Mouse (Mus musculus): ENCODE measurements around the gene Hnrnpul1. TPM values are rescaled to one million over a fixed set of nuclear protein-coding genes. Genes with fewer than 3 reads are reported as not detected.

The Hnrnpul1 gene
- polyA plus RNA-seq, 1 experiment = 84.0 TPM

- peaks cover 91% of the 10 kb centered on the region for H3K36me3 ChIP-seq (ENCODE audit: control insufficient read depth, insufficient read depth)
- peaks cover 16% of the 10 kb centered on the region for H3K79me2 ChIP-seq (ENCODE audit: control insufficient read depth, insufficient read depth)
- no peak for TF ChIP-seq MAX (IDR thresholded peaks at IDR 0.05)
- no peak for TF ChIP-seq USF1 (IDR thresholded peaks at IDR 0.05; ENCODE audit: low read depth)
- no peak for TF ChIP-seq MYOG (IDR thresholded peaks at IDR 0.05; ENCODE audit: control insufficient read depth, extremely low read depth, insufficient read length)
- no peak for TF ChIP-seq MYOD1 (IDR thresholded peaks at IDR 0.05; ENCODE audit: control insufficient read depth, insufficient read length, low read depth)
- TF ChIP-seq FOSL1 (IDR thresholded peaks at IDR 0.05; ENCODE audit: insufficient read depth, low read length, poor library complexity, severe bottlenecking) = no peak
- TF ChIP-seq CTCF (IDR thresholded peaks at IDR 0.05; ENCODE audit: control insufficient read depth, insufficient read depth, insufficient read length) = no peak
- no peak for TF ChIP-seq CEBPB (IDR thresholded peaks at IDR 0.05; ENCODE audit: low read depth)
- H3ac ChIP-seq (ENCODE audit: control insufficient read depth, insufficient read length, low read depth) = no peak overlapping the region
- no peaks in the 10 kb centered on the region for H3K79me3 ChIP-seq (ENCODE audit: low read depth)
- no peaks in the 10 kb centered on the region for H3K27me3 ChIP-seq (ENCODE audit: control insufficient read depth, insufficient read depth, insufficient read length)
- H3K4me3 ChIP-seq (ENCODE audit: insufficient read depth, poor library complexity, severe bottlenecking) = no peak overlapping the region
These were observed 17.6 kb downstream of the Hnrnpul1 start for GRCm38 (mm10) chr7:25736920-25737319.

GRCm38 (mm10) chr7:25734991-25735390 is 19.6 kb downstream of the Hnrnpul1 start:
- Histone ChIP-seq H3K36me3 (ENCODE audit: control insufficient read depth, insufficient read depth) (peaks cover 94% of the 10 kb centered on the region), H3K4me3 (ENCODE audit: insufficient read depth, poor library complexity, severe bottlenecking) (no peak overlapping the region)
- no peak for TF ChIP-seq MYOD1 (IDR thresholded peaks at IDR 0.05; ENCODE audit: control insufficient read depth, insufficient read length, low read depth)
- no peak for TF ChIP-seq FOSL1 (IDR thresholded peaks at IDR 0.05; ENCODE audit: insufficient read depth, low read length, poor library complexity, severe bottlenecking)
- no peak for TF ChIP-seq CEBPB (IDR thresholded peaks at IDR 0.05; ENCODE audit: low read depth)
- TF ChIP-seq MAX (IDR thresholded peaks at IDR 0.05) = no peak
- no peak for TF ChIP-seq CTCF (IDR thresholded peaks at IDR 0.05; ENCODE audit: control insufficient read depth, insufficient read depth, insufficient read length)
- TF ChIP-seq USF1 (IDR thresholded peaks at IDR 0.05; ENCODE audit: low read depth) = no peak
- TF ChIP-seq MYOG (IDR thresholded peaks at IDR 0.05; ENCODE audit: control insufficient read depth, extremely low read depth, insufficient read length) = no peak

GRCm38 (mm10) chr7:25731294-25732055 is 23.1 kb downstream of the Hnrnpul1 start:
- Histone ChIP-seq H3K27me3 (ENCODE audit: control insufficient read depth, insufficient read depth, insufficient read length) (no peaks in the 10 kb centered on the region), H3K36me3 (ENCODE audit: control insufficient read depth, insufficient read depth) (peaks cover 92% of the 10 kb centered on the region), H3K4me3 (ENCODE audit: insufficient read depth, poor library complexity, severe bottlenecking) (no peak overlapping the region), H3K79me2 (ENCODE audit: control insufficient read depth, insufficient read depth) (no peaks in the 10 kb centered on the region), H3K79me3 (ENCODE audit: low read depth) (no peaks in the 10 kb centered on the region), H3ac (ENCODE audit: control insufficient read depth, insufficient read length, low read depth) (no peak overlapping the region)
- TF ChIP-seq MYOG (IDR thresholded peaks at IDR 0.05; ENCODE audit: control insufficient read depth, extremely low read depth, insufficient read length) (no peak), CTCF (IDR thresholded peaks at IDR 0.05; ENCODE audit: control insufficient read depth, insufficient read depth, insufficient read length) (no peak), MAX (IDR thresholded peaks at IDR 0.05) (no peak), FOSL1 (IDR thresholded peaks at IDR 0.05; ENCODE audit: insufficient read depth, low read length, poor library complexity, severe bottlenecking) (no peak), MYOD1 (IDR thresholded peaks at IDR 0.05; ENCODE audit: control insufficient read depth, insufficient read length, low read depth) (no peak), CEBPB (IDR thresholded peaks at IDR 0.05; ENCODE audit: low read depth) (no peak)

More at GRCm38 (mm10) chr7:25734991-25735390, 19.6 kb downstream of the Hnrnpul1 start:
- Histone ChIP-seq H3ac (ENCODE audit: control insufficient read depth, insufficient read length, low read depth) (no peak overlapping the region), H3K79me3 (ENCODE audit: low read depth) (no peaks in the 10 kb centered on the region), H3K27me3 (ENCODE audit: control insufficient read depth, insufficient read depth, insufficient read length) (no peaks in the 10 kb centered on the region), H3K79me2 (ENCODE audit: control insufficient read depth, insufficient read depth) (peaks cover 16% of the 10 kb centered on the region)

- H3K27me3 ChIP-seq (ENCODE audit: control insufficient read depth, insufficient read depth, insufficient read length) = no peaks in the 10 kb centered on the region
- peaks cover 87% of the 10 kb centered on the region for H3K36me3 ChIP-seq (ENCODE audit: control insufficient read depth, insufficient read depth)
- no peak overlapping the region for H3K4me3 ChIP-seq (ENCODE audit: insufficient read depth, poor library complexity, severe bottlenecking)
- TF ChIP-seq CEBPB (IDR thresholded peaks at IDR 0.05; ENCODE audit: low read depth) = no peak
- no peak for TF ChIP-seq MYOG (IDR thresholded peaks at IDR 0.05; ENCODE audit: control insufficient read depth, extremely low read depth, insufficient read length)
- no peak for TF ChIP-seq CTCF (IDR thresholded peaks at IDR 0.05; ENCODE audit: control insufficient read depth, insufficient read depth, insufficient read length)
- TF ChIP-seq MYOD1 (IDR thresholded peaks at IDR 0.05; ENCODE audit: control insufficient read depth, insufficient read length, low read depth) = no peak
- TF ChIP-seq USF1 (IDR thresholded peaks at IDR 0.05; ENCODE audit: low read depth) = no peak
- TF ChIP-seq FOSL1 (IDR thresholded peaks at IDR 0.05; ENCODE audit: insufficient read depth, low read length, poor library complexity, severe bottlenecking) = no peak
- no peak for TF ChIP-seq MAX (IDR thresholded peaks at IDR 0.05)
- no peak overlapping the region for H3ac ChIP-seq (ENCODE audit: control insufficient read depth, insufficient read length, low read depth)
- no peaks in the 10 kb centered on the region for H3K79me2 ChIP-seq (ENCODE audit: control insufficient read depth, insufficient read depth)
- no peaks in the 10 kb centered on the region for H3K79me3 ChIP-seq (ENCODE audit: low read depth)
These were observed 24.7 kb downstream of the Hnrnpul1 start for GRCm38 (mm10) chr7:25729862-25730261.

GRCm38 (mm10) chr7:25729396-25729795 is 25.2 kb downstream of the Hnrnpul1 start:
- TF ChIP-seq FOSL1 (IDR thresholded peaks at IDR 0.05; ENCODE audit: insufficient read depth, low read length, poor library complexity, severe bottlenecking) = no peak
- no peak for TF ChIP-seq MAX (IDR thresholded peaks at IDR 0.05)
- no peak for TF ChIP-seq CTCF (IDR thresholded peaks at IDR 0.05; ENCODE audit: control insufficient read depth, insufficient read depth, insufficient read length)
- no peak for TF ChIP-seq CEBPB (IDR thresholded peaks at IDR 0.05; ENCODE audit: low read depth)
- no peak for TF ChIP-seq MYOD1 (IDR thresholded peaks at IDR 0.05; ENCODE audit: control insufficient read depth, insufficient read length, low read depth)
- no peak for TF ChIP-seq MYOG (IDR thresholded peaks at IDR 0.05; ENCODE audit: control insufficient read depth, extremely low read depth, insufficient read length)
- TF ChIP-seq USF1 (IDR thresholded peaks at IDR 0.05; ENCODE audit: low read depth) = no peak
- Histone ChIP-seq H3K36me3 (ENCODE audit: control insufficient read depth, insufficient read depth) (peaks cover 87% of the 10 kb centered on the region), H3K27me3 (ENCODE audit: control insufficient read depth, insufficient read depth, insufficient read length) (no peaks in the 10 kb centered on the region), H3K79me2 (ENCODE audit: control insufficient read depth, insufficient read depth) (no peaks in the 10 kb centered on the region), H3ac (ENCODE audit: control insufficient read depth, insufficient read length, low read depth) (no peak overlapping the region), H3K4me3 (ENCODE audit: insufficient read depth, poor library complexity, severe bottlenecking) (no peak overlapping the region), H3K79me3 (ENCODE audit: low read depth) (no peaks in the 10 kb centered on the region)

All from C2C12 (cell line).